Mouse (Mus musculus): ENCODE data around the gene Fam155a.
"Not testable (repeated sequence)": the region's sequence is repeated elsewhere in the genome, so short reads cannot be mapped to it uniquely, and the experiment has no call there.

The Fam155a gene

DNA sequence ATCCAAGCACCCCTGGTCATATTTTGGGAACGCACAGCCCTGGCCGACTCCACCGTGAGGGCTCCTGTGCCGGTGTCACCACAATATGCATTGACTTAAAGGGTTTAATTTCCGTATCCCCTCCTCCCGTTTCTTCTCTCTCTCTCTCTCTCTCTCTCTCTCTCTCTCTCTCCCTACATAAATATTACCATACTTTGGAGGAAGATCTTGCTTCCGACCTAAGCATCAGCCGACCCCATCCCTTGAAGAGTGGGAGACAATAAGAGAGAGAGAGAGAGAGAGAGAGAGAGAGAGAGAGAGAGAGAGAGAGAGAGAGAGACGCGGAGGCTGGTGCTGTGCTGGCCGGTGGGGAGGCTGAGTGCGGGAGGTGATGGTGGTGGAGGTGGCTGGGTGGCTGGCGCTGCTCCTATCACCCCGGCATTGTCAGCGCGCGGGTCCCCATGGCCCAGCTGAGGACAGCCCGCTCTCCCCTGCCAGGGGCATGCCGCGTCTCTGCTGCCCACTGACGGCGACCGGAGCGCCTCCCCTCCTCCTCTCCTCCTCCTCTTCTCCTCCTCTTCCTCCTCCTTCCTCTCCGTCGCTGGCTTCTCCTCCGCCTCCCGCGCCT is at the start of gene Fam155a:
Fam155a (minus strand) TSS at position 163 of the 607 bp plus-strand sequence.
- peak in 1 of 2 experiments; percentile 6 for DNase-seq

- DNase-seq: no peak
Measured at GRCm38 (mm10) chr8:9813273-9813946, 42.4 kb upstream of the Fam155a start.

GRCm38 (mm10) chr8:9810955-9811530 is 40.1 kb upstream of the Fam155a start:
- no peak for DNase-seq

- peak; percentile 3 to 5 for DNase-seq
Measured at GRCm38 (mm10) chr8:9808596-9808995, 37.6 kb upstream of the Fam155a start.

DNA sequence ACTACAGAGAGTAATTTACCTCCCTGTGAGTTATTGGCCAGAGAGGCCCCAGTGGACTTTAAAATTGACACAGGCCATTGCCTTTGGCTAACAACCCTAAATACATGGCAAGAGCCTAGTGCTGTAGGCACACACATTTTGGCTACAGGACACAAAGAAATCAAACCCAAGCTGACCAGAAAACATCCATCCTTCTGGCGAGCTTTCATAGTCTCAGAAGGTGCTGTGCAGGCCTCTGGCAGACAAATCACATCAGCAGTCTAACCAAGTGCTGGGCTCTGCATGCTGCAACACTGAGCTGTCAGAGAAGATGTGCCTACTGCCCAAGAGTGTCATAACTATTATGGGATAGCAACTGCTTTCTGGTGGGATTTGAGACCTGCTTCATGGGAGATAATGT is 34.7 kb upstream of the Fam155a start:
- no peak for DNase-seq

DNA sequence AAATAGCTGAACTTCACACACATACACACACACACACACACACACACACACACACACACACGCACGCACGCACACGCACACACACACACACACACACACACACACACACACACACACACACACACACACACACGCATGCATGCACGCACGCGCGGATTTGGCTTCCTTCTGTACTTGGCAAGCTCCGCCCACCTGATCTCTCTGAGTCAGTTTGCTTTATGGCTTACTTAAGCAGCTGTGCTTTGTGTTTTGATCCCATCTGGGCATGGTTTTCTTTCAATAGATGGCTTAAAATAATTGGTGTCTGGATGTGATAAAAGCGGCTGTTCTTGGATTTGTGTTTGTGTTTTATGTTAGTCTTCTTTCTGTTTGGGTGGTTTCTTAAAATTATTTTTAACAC is 29.4 kb upstream of the Fam155a start:
- DNase-seq: not testable (repeated sequence)

- DNase-seq: no peak
Measured at GRCm38 (mm10) chr8:9799923-9800322, 29.0 kb upstream of the Fam155a start.

DNA sequence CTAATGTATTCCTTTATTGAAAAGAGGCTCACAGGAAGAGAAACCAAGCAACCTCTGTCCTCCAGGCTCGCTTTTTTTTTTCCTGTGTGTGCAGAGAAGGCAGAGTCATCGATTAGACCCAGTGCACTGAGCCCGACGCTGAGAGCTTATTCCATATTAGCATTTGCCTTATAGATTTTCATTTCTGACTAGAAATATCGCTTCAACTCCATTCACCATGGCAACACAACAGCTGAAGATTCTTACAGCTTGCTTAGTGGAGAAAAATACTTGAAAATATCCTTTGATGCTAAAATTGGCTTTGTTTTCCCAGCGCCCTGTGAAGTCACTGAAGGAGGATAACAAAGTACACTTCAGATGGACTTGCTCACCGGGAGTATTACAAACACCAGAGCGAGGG is 26.6 kb upstream of the Fam155a start:
- DNase-seq: no peak

GRCm38 (mm10) chr8:9795724-9796123 is 24.8 kb upstream of the Fam155a start:
- no peak for DNase-seq

GRCm38 (mm10) chr8:9793351-9793750 is 22.4 kb upstream of the Fam155a start:
- no peak for DNase-seq

DNA sequence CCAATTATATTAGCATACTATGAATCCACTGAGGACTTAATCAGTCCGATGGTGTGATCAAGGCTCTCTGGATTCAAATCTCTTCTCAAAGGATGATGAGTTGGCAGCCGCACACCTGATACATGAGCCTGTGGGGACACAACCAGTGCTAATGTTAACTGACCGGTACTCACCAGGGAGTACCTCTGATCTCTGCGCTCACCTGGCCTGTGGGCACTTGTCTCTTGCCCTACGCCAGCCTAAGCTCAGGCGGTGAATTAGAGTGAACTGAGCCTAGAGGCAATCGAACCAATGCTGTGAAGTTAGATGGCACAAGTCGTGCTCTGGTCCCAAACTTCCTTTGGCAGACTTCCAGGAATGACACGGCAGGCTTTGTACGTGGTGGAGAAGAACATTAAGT is 9.4 kb upstream of the Fam155a start:
- DNase-seq: no peak

- DNase-seq: no peak
Measured at GRCm38 (mm10) chr8:9778148-9778547, 7.2 kb upstream of the Fam155a start.

DNA sequence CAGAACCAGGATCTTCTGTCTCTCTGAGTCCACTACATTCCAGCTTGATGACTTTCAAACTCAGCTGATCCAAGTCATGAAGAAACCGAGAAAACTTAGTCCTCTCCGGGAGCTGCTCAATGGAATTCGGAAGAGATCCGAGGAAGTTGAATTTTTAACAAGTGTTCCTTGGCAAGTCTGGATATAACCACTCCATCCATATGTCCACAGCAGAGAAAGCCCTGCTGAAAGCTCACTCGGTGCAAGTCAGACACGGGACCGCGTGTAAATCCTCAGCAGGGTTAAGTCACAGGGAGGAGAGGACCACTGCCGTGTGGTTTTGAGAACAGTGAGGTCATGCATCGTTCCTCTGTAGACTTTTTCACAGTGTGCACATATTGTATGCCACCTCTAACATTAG is 5.9 kb upstream of the Fam155a start:
- no peak for DNase-seq

DNA sequence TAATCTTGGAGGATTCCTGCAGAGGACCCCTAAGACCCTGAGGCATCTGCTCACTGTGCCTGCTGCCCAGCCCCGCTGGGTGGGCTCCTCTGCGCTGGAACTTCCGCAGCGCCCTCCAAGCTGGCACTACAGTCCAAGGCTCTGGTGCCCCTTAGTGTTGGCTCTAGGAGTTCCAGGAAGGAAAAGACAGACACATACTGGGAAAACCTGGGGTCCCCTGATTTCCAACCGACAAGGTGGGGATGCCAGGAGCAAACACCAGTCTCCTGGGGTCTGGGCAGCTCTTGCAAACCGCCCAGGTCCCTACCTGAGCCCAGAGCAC is 1.5 kb upstream of the Fam155a start:
- DNase-seq: no peak

DNA sequence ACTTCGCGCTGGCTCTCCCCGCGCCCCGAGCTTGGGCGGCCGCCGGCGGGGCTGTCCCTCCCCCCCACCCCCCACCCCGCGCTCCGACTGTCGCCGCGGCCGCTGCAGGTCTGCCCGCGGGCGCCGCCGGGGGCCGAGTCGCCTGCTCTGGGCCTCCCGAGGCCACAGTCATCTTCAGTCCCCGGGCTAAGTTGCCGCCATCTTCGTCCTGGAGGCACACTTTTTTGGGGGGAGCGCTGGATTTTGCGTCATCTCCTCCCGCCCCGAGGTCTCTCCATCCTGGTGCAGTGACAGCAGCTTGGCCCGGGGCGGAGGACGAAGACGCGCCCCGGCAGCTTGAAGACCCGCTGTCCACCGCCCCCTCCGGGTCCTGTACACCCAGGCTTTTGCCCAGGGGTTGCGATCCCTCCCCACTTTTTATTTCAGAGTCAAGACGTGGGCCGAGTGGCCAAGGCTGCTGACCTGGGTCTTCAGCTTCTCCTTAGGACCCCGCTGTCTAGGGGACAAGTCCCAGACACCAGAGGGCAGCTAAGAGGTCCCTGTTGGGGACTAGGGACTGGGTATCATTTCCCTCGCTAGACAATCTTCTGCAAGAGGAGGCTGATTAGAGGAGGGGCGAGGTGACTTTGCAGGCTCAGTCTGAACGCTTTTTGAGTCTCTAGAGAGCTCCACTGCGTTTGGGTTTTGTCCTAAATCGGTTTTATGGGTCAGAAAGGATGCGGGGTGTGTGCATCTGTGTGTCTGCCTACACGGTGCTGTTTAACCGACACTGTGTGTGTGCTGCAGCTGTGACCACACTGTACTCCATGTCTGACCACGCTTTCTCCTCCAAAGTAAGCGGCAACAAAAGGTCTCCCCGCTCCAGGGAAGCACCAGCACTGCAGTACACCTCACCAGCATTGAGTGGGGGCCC is 901 bp upstream of the Fam155a start:
- no peak for DNase-seq

- DNase-seq: no peak
Measured at GRCm38 (mm10) chr8:9770261-9770998, 531 bp downstream of the Fam155a start.

- DNase-seq: peak; percentile 11 to 14
Measured at GRCm38 (mm10) chr8:9769061-9769460, 1.9 kb downstream of the Fam155a start.

GRCm38 (mm10) chr8:9735169-9735568 is 35.8 kb downstream of the Fam155a start:
- no peak for DNase-seq

- DNase-seq: no peak
Measured at GRCm38 (mm10) chr8:9709791-9710190, 61.2 kb downstream of the Fam155a start.

GRCm38 (mm10) chr8:9707433-9707832 is 63.5 kb downstream of the Fam155a start:
- no peak for DNase-seq

- no peak for DNase-seq
Measured at GRCm38 (mm10) chr8:9694794-9695193, 76.2 kb downstream of the Fam155a start.

GRCm38 (mm10) chr8:9692370-9692769 is 78.6 kb downstream of the Fam155a start:
- DNase-seq: no peak

- not testable (repeated sequence) for DNase-seq
Measured at GRCm38 (mm10) chr8:9660014-9660413, 110.9 kb downstream of the Fam155a start.
